Mouse (Mus musculus): ENCODE results near the gene Gm13304. TPM values are rescaled to one million over a fixed set of nuclear protein-coding genes. Genes with fewer than 3 reads are reported as not detected.

The Gm13304 gene
- not detected for polyA plus RNA-seq (2015; fragmentation: Illumina TruSeq; extraction: RNeasy Lipid Tissue Mini Kit (QIAGEN cat#74804); ENCODE audit: insufficient read depth, low read depth, low replicate concordance)

DNA sequence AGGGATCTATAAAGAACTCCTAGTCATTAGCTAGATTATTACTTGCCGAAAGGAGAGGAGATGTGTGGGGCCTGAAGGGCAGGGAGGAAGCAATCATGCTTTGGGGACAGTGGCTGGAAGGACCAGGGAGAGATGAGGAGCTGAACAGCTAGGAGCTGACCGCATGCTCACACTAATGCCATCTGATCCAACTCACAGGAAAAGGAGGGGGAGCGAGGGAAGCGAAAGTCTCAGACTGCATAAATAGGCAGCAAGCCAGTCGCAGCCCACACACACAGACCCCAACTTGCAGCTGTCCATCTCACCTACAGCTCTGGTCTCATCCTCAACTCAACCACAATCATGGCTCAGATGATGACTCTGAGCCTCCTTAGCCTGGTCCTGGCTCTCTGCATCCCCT, at the start of gene Gm13304:
Gene Gm13304 (plus strand): TSS at position 301 of the 400 bp plus-strand sequence.

DNA sequence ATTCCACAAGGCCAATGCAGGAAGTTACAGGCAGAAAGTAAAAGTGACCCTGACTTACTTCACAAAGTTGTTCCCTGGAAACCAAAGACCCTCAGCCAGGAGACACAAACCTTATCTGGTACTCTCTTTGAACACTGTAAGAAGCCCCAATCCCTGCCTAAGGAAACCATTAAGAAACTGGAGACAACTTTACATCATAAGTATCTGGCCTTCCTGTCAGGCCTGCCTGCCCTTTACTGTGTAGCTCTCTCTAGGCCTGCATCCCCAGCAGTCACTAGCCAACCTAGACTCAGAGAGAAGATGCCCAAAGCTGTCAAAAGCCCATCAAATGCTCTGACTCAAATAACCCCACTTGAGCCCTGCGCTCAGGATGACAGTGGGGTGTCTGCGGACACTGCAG, 23.7 kb upstream of the Gm13304 start, which contains the start of gene Gm3893:
Gene Gm3893 (plus strand): TSS at position 301 of the 400 bp plus-strand sequence.

DNA sequence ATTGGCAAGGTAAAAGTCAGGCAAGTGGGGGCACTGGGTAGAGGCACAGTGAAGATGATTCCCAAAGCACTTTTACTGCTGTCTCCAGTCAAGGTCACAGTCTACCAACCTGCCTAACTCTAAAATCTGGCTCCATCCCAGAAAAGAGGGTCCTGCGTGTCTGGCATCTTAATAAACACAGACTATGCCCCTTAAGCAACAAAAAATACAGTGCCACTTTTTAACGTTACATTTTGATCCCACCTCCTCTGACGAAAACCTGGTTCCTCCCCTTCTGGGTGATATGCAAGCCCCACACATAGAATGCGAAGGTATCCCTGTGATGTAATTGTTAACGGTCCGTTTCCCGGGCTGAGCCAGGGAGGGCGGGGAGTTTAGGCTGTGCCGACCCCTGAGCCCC, 38.5 kb downstream of the Gm13304 start, which contains the start of gene Gm13306:
Gene Gm13306 (plus strand): TSS at position 301 of the 400 bp plus-strand sequence.

Other genes starting within 250 kb of the Gm13304 start
- not detected for gene Gm21541, start 211.2 kb upstream of the Gm13304 start, polyA plus RNA-seq (2015; fragmentation: Illumina TruSeq; extraction: RNeasy Lipid Tissue Mini Kit (QIAGEN cat#74804); ENCODE audit: insufficient read depth, low read depth, low replicate concordance)
- gene Gm20878, start 173.2 kb upstream of the Gm13304 start, polyA plus RNA-seq (2015; fragmentation: Illumina TruSeq; extraction: RNeasy Lipid Tissue Mini Kit (QIAGEN cat#74804); ENCODE audit: insufficient read depth, low read depth, low replicate concordance), result not detected
- gene Fam205a4, start 148.8 kb upstream of the Gm13304 start, polyA plus RNA-seq (2015; fragmentation: Illumina TruSeq; extraction: RNeasy Lipid Tissue Mini Kit (QIAGEN cat#74804); ENCODE audit: insufficient read depth, low read depth, low replicate concordance), result 0.24 TPM
- gene Gm21093, start 80.1 kb upstream of the Gm13304 start, polyA plus RNA-seq (2015; fragmentation: Illumina TruSeq; extraction: RNeasy Lipid Tissue Mini Kit (QIAGEN cat#74804); ENCODE audit: insufficient read depth, low read depth, low replicate concordance), result not detected
- gene Gm3893, start 23.6 kb upstream of the Gm13304 start, polyA plus RNA-seq (2015; fragmentation: Illumina TruSeq; extraction: RNeasy Lipid Tissue Mini Kit (QIAGEN cat#74804); ENCODE audit: insufficient read depth, low read depth, low replicate concordance), result not detected
- gene Gm13306, start 38.6 kb downstream of the Gm13304 start, polyA plus RNA-seq (2015; fragmentation: Illumina TruSeq; extraction: RNeasy Lipid Tissue Mini Kit (QIAGEN cat#74804); ENCODE audit: insufficient read depth, low read depth, low replicate concordance), result not detected
- not detected for gene Gm13305, start 53.8 kb downstream of the Gm13304 start, polyA plus RNA-seq (2015; fragmentation: Illumina TruSeq; extraction: RNeasy Lipid Tissue Mini Kit (QIAGEN cat#74804); ENCODE audit: insufficient read depth, low read depth, low replicate concordance)
- 0.46 TPM for gene Gm10600, start 125.8 kb downstream of the Gm13304 start, polyA plus RNA-seq (2015; fragmentation: Illumina TruSeq; extraction: RNeasy Lipid Tissue Mini Kit (QIAGEN cat#74804); ENCODE audit: insufficient read depth, low read depth, low replicate concordance)
- not detected for gene Ccl21b, start 140.9 kb downstream of the Gm13304 start, polyA plus RNA-seq (2015; fragmentation: Illumina TruSeq; extraction: RNeasy Lipid Tissue Mini Kit (QIAGEN cat#74804); ENCODE audit: insufficient read depth, low read depth, low replicate concordance)
- gene Gm21953, start 179.4 kb downstream of the Gm13304 start, polyA plus RNA-seq (2015; fragmentation: Illumina TruSeq; extraction: RNeasy Lipid Tissue Mini Kit (QIAGEN cat#74804); ENCODE audit: insufficient read depth, low read depth, low replicate concordance), result not detected
- not detected for gene Fam205a3, start 203.5 kb downstream of the Gm13304 start, polyA plus RNA-seq (2015; fragmentation: Illumina TruSeq; extraction: RNeasy Lipid Tissue Mini Kit (QIAGEN cat#74804); ENCODE audit: insufficient read depth, low read depth, low replicate concordance)

Data from pancreas, adult 10 weeks (tissue).